ENCODE assay signal across 8 mouse cellular contexts in the genomic region with DNA sequence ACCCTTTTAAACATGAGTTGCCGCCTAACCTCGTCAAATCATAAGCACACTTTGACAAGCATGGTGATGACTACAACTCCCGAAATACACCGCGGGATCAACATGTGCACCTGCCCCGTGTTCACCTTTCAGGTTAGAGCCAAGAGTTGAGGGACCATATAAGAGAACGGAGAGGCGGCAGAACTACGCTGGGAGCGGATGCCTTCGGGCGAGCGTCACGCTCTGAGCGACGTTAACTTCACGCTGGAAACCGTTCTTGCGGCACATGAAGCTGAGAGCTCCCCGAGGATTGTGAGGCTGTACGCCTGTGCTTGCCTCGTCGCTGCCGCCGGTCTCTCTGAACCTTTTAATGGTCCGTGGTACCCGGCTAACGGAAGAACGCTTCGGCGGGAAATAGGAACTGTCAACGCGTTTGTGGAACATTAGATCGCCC. TPM values are rescaled to one million over a fixed set of nuclear protein-coding genes. Genes with fewer than 3 reads are reported as not detected.
DNase-seq lines count a peak whose midpoint lies in the region; ATAC-seq lines count a peak whose summit lies in the region.

No protein-coding gene starts in this region.

- H3K27ac ChIP-seq in intestine, embryonic 16.5 days (ENCODE audit: low read length): peak overlapping the region; percentile 82
- H3K27ac ChIP-seq in midbrain, embryonic 10.5 days (replicated peaks): peak overlapping the region; percentile 99

- peak; percentile 28 to 40 for DNase-seq in adrenal gland, adult 18-20 months (ENCODE audit: low spot score in 2 of 2)
- peak; percentile 58 for DNase-seq in embryo, embryonic 10.5 days (ENCODE audit: low spot score)
- DNase-seq in gastrocnemius, postnatal 25 days: peak; percentile 11
- DNase-seq in left cerebral cortex, postnatal 36 days (ENCODE audit: low spot score in 2 of 2): peak; percentile 63 to 66
- peak; percentile 41 for DNase-seq in midbrain, embryonic 10.5 days (ENCODE audit: low spot score)
- DNase-seq in right cerebral cortex, postnatal 36 days (ENCODE audit: low spot score in 2 of 2): peak; percentile 55 to 59
- peak; percentile 30 to 58 for DNase-seq in urinary bladder, postnatal 4 days (ENCODE audit: low spot score in 2 of 2)

- under 1% methylated on average over 34 of the region's 34 CpGs for WGBS in intestine, embryonic 16.5 days
- under 1% methylated on average over 34 of the region's 34 CpGs for WGBS in midbrain, embryonic 10.5 days

- no peaks in the 10 kb centered on the region for H3K36me3 ChIP-seq in intestine, embryonic 16.5 days (ENCODE audit: control insufficient read depth, insufficient read depth, low read length)
- H3K36me3 ChIP-seq in midbrain, embryonic 10.5 days: no peaks in the 10 kb centered on the region

- intact Hi-C loops in left cerebral cortex, postnatal 36 days (cut with DNase I): no loop called here

- H3K9ac ChIP-seq in intestine, embryonic 16.5 days (ENCODE audit: low read depth, low read length): peak overlapping the region; percentile 73

- H3K27me3 ChIP-seq in intestine, embryonic 16.5 days (replicated peaks; ENCODE audit: control insufficient read depth, insufficient read depth, low read length): no peaks in the 10 kb centered on the region
- no peaks in the 10 kb centered on the region for H3K27me3 ChIP-seq in midbrain, embryonic 10.5 days (ENCODE audit: low read depth, poor library complexity, severe bottlenecking)

- peak; percentile 61 for ATAC-seq in intestine, embryonic 16.5 days

- no peaks in the 10 kb centered on the region for H3K9me3 ChIP-seq in intestine, embryonic 16.5 days (ENCODE audit: control insufficient read depth, low read length)
- no peaks in the 10 kb centered on the region for H3K9me3 ChIP-seq in midbrain, embryonic 10.5 days (replicated peaks)

- H3K4me1 ChIP-seq in intestine, embryonic 16.5 days (ENCODE audit: control insufficient read depth, insufficient read depth, low read length): peaks cover 8% of the 10 kb centered on the region
- peaks cover 35% of the 10 kb centered on the region for H3K4me1 ChIP-seq in midbrain, embryonic 10.5 days

- H3K4me3 ChIP-seq in intestine, embryonic 16.5 days (ENCODE audit: low read length): peak overlapping the region; percentile 98
- peak overlapping the region; percentile 93 for H3K4me3 ChIP-seq in midbrain, embryonic 10.5 days

- H3K4me2 ChIP-seq in intestine, embryonic 16.5 days (ENCODE audit: low read depth, low read length): peak overlapping the region; percentile 81

RNA-seq across cellular contexts. Expression of gene Ppp4r3b, which starts 0.7 kb away (rescaled TPM):
- 10 to 100 TPM; 77.5 to 88.4 TPM for total RNA-seq in adrenal gland, adult 18-20 months (2021)
- 10 to 100 TPM; 23.6 to 25.0 TPM for total RNA-seq in gastrocnemius, postnatal 25 days (2021)
- polyA plus RNA-seq in intestine, embryonic 16.5 days (2015; fragmentation: Nextera tagmentation; extraction: Ambion mirVana): 74.7 and 78.0 TPM in 2 replicates
- 10 to 100 TPM; 46.2 to 51.6 TPM for total RNA-seq in left cerebral cortex, postnatal 36 days (2021)
- 103 and 108 TPM in 2 replicates for polyA plus RNA-seq in midbrain, embryonic 10.5 days (2016; fragmentation: Nextera tagmentation; extraction: Ambion mirVana)

RNA-seq across cellular contexts. Expression of gene Pnpt1, which starts 41.4 kb away (rescaled TPM):
- total RNA-seq in adrenal gland, adult 18-20 months (2021): 10 to 100 TPM; 32.4 to 48.5 TPM
- total RNA-seq in gastrocnemius, postnatal 25 days (2021): 10 to 100 TPM; 14.3 to 15.3 TPM
- 40.6 and 45.4 TPM in 2 replicates for polyA plus RNA-seq in intestine, embryonic 16.5 days (2015; fragmentation: Nextera tagmentation; extraction: Ambion mirVana)
- total RNA-seq in left cerebral cortex, postnatal 36 days (2021): 10 to 100 TPM; 20.7 to 22.3 TPM
- 37.3 and 42.3 TPM in 2 replicates for polyA plus RNA-seq in midbrain, embryonic 10.5 days (2016; fragmentation: Nextera tagmentation; extraction: Ambion mirVana)

Comparison
In these comparisons a context has a peak if more than half of its experiments do, and no peak if none do; other contexts are left out.
1. Peak in every context shown above with its lines: DNase-seq, ATAC-seq, H3K4me3 ChIP-seq and H3K27ac ChIP-seq.
2. DNase-seq: peak in every context shown above with its lines; median percentile 64 in left cerebral cortex, postnatal 36 days; 58 in embryo, embryonic 10.5 days; 57 in right cerebral cortex, postnatal 36 days; 44 in urinary bladder, postnatal 4 days; 41 in midbrain, embryonic 10.5 days; 34 in adrenal gland, adult 18-20 months; 11 in gastrocnemius, postnatal 25 days.